Mouse (Mus musculus): Measurements from ENCODE around the gene Neurl4. TPM values are rescaled to one million over a fixed set of nuclear protein-coding genes. Genes with fewer than 3 reads are reported as not detected.
"Not testable (repeated sequence)": the region's sequence is repeated elsewhere in the genome, so short reads cannot be mapped to it uniquely, and the experiment has no call there.

The Neurl4 gene
- polyA plus RNA-seq, 1 experiment = 5.1 TPM

DNA sequence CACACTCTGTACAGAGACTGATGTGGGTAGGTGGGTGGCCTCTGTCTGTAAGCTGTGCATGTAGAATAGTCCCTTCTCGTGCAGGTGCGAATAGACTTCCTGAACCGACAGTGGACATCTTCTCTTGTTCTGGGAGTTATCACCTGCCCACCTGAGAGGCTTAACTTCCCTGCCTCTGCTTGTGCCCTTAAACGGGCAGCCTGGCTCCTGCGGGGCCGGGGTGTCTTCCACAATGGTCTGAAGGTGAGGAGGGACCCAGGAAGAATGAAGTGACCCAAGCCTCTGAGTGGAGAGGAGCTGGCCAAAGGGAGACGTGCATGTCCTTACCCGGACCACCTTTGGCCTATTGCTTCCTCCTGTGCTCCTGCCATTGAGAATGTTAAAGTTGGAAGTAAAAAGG is 9.3 kb downstream of the Neurl4 start:
- Histone ChIP-seq H3K9me3 (ENCODE audit: control insufficient read depth, low read length) (no peaks in the 10 kb centered on the region), H3K36me3 (ENCODE audit: control insufficient read depth) (peaks cover 96% of the 10 kb centered on the region), H3K4me3 (replicated peaks) (no peak overlapping the region), H3K4me1 (ENCODE audit: control insufficient read depth) (peaks cover 24% of the 10 kb centered on the region), H3K27me3 (ENCODE audit: control insufficient read depth) (no peaks in the 10 kb centered on the region)
- TF ChIP-seq TAL1 (IDR thresholded peaks at IDR 0.05; ENCODE audit: low read length) = no peak
- no peak for TF ChIP-seq GATA1 (IDR thresholded peaks at IDR 0.05; ENCODE audit: low read length)

DNA sequence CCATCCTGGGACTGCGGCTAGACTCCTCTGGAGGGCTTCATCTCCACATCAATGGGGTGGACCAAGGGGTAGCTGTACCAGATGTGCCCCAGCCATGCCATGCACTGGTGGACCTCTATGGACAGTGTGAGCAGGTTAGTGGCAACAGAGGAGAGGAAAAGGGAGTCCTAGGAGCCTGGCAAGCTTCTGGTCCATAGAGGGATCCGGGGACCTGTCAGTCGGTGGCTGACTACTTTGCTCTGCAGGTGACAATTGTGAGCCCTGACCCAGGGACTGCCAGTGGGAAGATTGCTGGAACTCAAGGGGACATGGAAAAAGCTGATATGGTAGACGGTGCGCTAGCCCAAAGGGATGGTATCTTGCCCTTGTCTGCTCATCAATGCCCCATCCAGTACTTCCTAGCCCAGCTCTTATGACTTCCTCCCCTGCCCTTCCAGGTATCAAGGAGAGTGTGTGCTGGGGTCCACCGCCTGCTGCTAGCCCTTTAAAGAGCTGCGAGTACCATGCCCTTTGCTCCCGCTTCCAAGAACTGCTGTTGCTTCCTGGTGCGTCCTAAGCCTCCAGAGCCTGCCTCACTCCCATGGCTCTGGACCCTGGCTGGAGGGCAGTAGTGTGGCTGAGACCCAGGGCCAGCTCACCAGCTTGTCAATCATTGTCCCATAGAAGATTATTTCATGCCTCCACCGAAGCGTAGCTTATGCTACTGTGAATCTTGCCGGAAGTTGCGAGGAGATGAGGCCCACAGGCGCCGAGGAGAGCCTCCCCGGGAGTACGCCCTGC is 10.1 kb downstream of the Neurl4 start:
- H3K36me3 ChIP-seq (ENCODE audit: control insufficient read depth) = peaks cover 96% of the 10 kb centered on the region
- H3K9me3 ChIP-seq (ENCODE audit: control insufficient read depth, low read length) = no peaks in the 10 kb centered on the region
- no peaks in the 10 kb centered on the region for H3K27me3 ChIP-seq (ENCODE audit: control insufficient read depth)
- no peak overlapping the region for H3K4me3 ChIP-seq (replicated peaks)
- TF ChIP-seq GATA1 (IDR thresholded peaks at IDR 0.05; ENCODE audit: low read length) = no peak
- no peak for TF ChIP-seq TAL1 (IDR thresholded peaks at IDR 0.05; ENCODE audit: low read length)
- peaks cover 32% of the 10 kb centered on the region for H3K4me1 ChIP-seq (ENCODE audit: control insufficient read depth)

DNA sequence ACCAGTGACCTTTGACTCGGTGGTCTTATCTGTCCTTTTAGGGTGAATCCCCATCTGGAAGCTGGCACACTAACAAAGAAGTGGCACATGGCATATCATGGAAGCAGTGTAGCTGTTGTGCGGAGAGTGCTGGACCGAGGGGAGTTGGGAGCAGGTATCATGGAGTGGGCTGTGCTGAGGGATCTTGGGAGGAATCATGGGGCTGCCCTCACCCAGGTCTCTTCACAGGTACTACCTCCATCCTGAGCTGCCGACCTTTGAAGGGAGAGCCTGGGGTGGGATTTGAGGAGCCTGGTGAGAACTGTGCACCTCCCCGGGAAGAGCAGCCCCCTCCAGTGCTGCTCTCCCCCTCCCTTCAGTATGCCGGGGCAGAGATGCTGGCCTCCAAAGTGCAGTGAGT is 10.8 kb downstream of the Neurl4 start:
- H3K27me3 ChIP-seq (ENCODE audit: control insufficient read depth) = no peaks in the 10 kb centered on the region
- TF ChIP-seq TAL1 (IDR thresholded peaks at IDR 0.05; ENCODE audit: low read length) (no peak), GATA1 (IDR thresholded peaks at IDR 0.05; ENCODE audit: low read length) (no peak)
- no peak overlapping the region for H3K4me3 ChIP-seq (replicated peaks)
- peaks cover 40% of the 10 kb centered on the region for H3K4me1 ChIP-seq (ENCODE audit: control insufficient read depth)
- H3K9me3 ChIP-seq (ENCODE audit: control insufficient read depth, low read length) = no peaks in the 10 kb centered on the region
- H3K36me3 ChIP-seq (ENCODE audit: control insufficient read depth) = peaks cover 96% of the 10 kb centered on the region

DNA sequence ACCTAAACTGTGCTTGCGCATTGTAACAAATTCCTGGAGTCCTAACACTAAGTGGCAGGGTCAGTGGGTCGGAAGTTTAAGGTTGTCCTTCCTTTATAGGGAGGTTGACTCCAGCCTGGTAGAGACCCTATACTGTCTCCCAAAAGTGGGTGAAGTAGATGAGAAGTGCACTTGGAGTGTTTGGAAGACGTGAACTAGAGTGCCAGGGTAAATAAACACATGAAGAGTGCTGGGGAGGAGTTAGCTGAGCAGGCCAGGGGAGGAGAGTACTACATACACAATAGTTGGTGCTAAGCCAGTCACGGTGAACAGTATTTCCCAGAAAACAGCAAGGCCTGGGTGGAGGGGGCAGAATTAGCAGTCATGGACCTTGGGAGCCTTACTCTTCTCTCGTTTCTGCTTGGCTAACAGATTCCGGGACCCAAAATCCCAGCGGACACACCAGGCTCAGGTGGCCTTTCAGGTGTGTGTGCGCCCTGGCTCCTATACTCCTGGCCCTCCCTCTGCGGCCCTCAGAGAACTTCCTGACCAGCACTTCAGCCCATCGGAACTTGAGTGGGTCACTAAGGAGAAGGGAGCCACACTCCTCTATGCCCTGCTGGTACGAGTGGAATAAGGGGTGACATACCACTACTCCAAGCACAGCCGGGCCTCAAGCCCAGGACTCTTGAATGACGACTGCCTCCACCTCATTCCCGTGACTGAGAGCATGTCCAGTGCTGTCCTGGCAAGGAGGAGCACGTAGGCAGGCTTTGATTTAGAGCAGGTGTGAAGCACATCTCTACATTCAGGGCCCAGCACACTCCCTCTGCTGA is 12.1 kb downstream of the Neurl4 start:
- peak overlapping the region; percentile 81 for H3K4me3 ChIP-seq (replicated peaks)
- no peaks in the 10 kb centered on the region for H3K9me3 ChIP-seq (ENCODE audit: control insufficient read depth, low read length)
- H3K27me3 ChIP-seq (ENCODE audit: control insufficient read depth) = no peaks in the 10 kb centered on the region
- TF ChIP-seq GATA1 (IDR thresholded peaks at IDR 0.05; ENCODE audit: low read length) = no peak
- TF ChIP-seq TAL1 (IDR thresholded peaks at IDR 0.05; ENCODE audit: low read length) = no peak
- H3K36me3 ChIP-seq (ENCODE audit: control insufficient read depth) = peaks cover 96% of the 10 kb centered on the region
- peaks cover 52% of the 10 kb centered on the region for H3K4me1 ChIP-seq (ENCODE audit: control insufficient read depth)

DNA sequence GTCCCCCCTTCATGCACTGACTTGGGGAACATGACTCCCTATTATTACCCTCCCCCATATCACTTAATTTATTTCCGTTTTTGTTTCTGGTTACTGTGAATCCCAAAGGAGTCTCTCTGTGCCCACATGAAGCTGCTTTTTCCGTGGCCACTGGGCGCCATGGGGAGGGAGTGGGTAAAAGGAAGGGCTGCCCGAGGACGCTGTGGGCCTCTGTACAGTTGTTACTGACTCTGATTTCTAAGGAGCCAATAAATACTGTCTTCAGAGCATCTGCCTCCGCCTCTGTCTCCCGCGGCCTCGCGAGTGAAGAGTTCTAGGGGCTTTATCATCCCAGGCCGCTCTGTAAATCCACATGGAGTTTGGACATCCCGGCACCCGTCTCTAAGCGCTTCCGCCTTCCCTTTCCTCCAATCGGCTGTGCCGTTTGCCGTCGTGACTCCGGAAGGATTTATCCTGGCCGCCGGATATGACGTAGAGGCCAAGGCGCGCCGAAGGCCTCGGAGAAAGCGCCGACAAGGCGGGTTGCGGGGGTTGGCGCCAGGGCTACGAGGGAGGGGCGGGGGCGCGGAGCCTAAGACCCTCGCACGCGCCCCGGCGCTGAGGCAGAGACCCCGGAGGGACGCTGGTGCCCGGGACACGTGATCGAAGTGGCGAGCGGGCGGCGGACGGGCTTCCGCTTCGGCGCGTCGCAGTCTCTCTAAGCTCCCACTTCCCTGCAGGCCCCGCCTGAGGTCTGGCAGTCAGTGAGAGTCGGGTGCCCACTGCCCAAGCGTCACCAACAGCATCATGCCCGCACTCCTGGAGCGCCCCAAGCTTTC is 12.9 kb downstream of the Neurl4 start, which contains the start of gene Gps2:
Gene Gps2, plus strand, starts transcription at position 335 of the 818 bp plus-strand sequence.
- no peak for TF ChIP-seq TAL1 (IDR thresholded peaks at IDR 0.05; ENCODE audit: low read length)
- TF ChIP-seq GATA1 (IDR thresholded peaks at IDR 0.05; ENCODE audit: low read length) = no peak
- no peaks in the 10 kb centered on the region for H3K9me3 ChIP-seq (ENCODE audit: control insufficient read depth, low read length)
- peaks cover 96% of the 10 kb centered on the region for H3K36me3 ChIP-seq (ENCODE audit: control insufficient read depth)
- peaks cover 60% of the 10 kb centered on the region for H3K4me1 ChIP-seq (ENCODE audit: control insufficient read depth)
- no peaks in the 10 kb centered on the region for H3K27me3 ChIP-seq (ENCODE audit: control insufficient read depth)
- peak within 1 kb of the TSS; percentile 81 for H3K4me3 ChIP-seq (replicated peaks)

DNA sequence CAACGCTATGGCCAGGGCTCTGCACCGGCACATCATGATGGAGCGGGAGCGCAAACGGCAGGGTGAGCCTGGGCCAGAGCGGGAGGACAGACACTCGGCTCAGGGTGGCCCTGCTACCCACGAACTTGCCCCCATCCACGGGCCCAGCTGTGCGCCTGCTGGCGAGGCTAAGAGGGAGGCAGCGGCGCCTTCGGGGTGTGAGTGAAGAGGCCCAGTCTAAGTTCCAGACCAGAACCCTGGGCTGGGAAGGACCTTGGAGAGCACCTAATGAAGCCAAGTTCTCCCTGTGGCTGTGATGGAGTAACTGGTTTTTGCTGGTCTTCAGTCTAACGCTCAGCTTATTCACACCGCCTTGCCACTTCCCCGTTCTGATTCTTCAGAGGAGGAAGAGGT is 13.5 kb downstream of the Neurl4 start:
- TF ChIP-seq GATA1 (IDR thresholded peaks at IDR 0.05; ENCODE audit: low read length) (no peak), TAL1 (IDR thresholded peaks at IDR 0.05; ENCODE audit: low read length) (no peak)
- Histone ChIP-seq H3K4me1 (ENCODE audit: control insufficient read depth) (peaks cover 66% of the 10 kb centered on the region), H3K27me3 (ENCODE audit: control insufficient read depth) (no peaks in the 10 kb centered on the region)

DNA sequence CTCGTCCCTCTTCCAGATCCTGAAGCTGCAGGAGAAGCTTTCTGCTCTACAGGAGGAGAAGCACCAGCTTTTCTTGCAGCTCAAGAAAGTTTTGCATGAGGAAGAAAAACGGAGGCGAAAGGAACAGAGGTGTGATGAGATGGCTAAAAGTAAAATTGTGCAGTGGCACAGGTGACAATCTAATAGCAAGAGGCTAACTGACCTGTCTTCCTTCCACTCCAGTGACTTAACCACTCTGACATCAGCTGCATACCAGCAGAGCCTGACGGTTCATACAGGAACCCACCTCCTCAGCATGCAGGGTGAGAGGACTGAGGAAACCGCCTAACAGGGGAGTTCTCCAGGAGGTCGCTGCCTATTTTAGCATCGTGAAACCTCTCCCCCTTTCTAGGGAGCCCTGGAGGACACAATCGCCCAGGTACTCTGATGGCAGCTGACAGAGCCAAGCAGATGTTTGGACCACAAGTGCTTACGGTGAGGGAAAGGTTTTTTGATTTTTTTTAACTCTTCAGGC is 14.1 kb downstream of the Neurl4 start:
- peaks cover 71% of the 10 kb centered on the region for H3K4me1 ChIP-seq (ENCODE audit: control insufficient read depth)
- no peaks in the 10 kb centered on the region for H3K9me3 ChIP-seq (ENCODE audit: control insufficient read depth, low read length)
- H3K36me3 ChIP-seq (ENCODE audit: control insufficient read depth) = peaks cover 94% of the 10 kb centered on the region
- no peaks in the 10 kb centered on the region for H3K27me3 ChIP-seq (ENCODE audit: control insufficient read depth)
- peak overlapping the region; percentile 81 for H3K4me3 ChIP-seq (replicated peaks)
- no peak for TF ChIP-seq TAL1 (IDR thresholded peaks at IDR 0.05; ENCODE audit: low read length)
- no peak for TF ChIP-seq GATA1 (IDR thresholded peaks at IDR 0.05; ENCODE audit: low read length)

More for the DNA sequence above, 13.5 kb downstream of the Neurl4 start:
- H3K9me3 ChIP-seq (ENCODE audit: control insufficient read depth, low read length) = no peaks in the 10 kb centered on the region
- peak overlapping the region; percentile 81 for H3K4me3 ChIP-seq (replicated peaks)
- H3K36me3 ChIP-seq (ENCODE audit: control insufficient read depth) = peaks cover 96% of the 10 kb centered on the region

DNA sequence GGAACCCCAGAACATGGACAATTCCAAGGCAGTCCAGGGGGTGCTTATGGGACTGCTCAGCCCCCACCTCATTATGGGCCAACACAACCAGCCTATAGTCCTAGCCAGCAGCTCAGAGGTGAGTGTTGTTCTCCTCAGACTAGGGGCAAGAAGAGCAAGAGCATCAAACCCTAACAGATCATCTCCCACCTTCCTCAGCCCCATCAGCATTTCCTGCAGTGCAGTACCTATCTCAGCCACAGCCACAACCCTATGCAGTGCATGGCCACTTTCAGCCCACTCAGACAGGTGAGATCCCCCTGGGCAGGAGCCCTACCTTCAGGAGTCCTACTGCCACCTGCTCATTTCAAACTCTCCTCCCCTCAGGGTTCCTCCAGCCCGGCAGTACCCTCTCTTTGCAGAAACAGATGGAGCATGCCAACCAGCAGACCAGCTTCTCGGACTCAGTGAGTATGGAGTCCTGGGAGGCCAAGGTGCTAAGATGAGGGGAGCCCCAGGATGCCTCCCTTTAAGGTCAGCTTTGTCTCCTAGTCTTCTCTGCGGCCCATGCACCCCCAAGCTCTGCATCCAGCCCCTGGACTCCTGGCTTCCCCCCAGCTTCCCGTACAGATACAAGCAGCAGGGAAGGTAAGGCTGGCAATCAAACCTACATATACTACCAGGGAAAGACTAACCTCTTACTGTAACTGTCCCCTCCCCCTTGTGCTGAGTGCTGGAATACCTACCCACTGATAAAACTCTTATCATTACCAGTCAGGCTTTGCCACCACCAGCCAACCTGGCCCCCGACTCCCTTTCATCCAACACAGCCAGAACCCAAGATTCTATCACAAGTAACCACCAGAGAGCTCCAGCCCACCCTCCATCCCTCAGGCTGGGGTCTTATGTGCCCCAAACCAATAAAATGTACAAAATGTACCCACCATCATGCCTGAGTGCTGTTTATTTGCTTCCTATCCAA is 15.1 kb downstream of the Neurl4 start:
- Histone ChIP-seq H3K4me3 (replicated peaks) (peak overlapping the region; percentile 81), H3K36me3 (ENCODE audit: control insufficient read depth) (peaks cover 87% of the 10 kb centered on the region), H3K4me1 (ENCODE audit: control insufficient read depth) (peaks cover 76% of the 10 kb centered on the region), H3K27me3 (ENCODE audit: control insufficient read depth) (no peaks in the 10 kb centered on the region), H3K9me3 (ENCODE audit: control insufficient read depth, low read length) (no peaks in the 10 kb centered on the region)
- peak; percentile 92 for TF ChIP-seq TAL1 (IDR thresholded peaks at IDR 0.05; ENCODE audit: low read length)
- TF ChIP-seq GATA1 (IDR thresholded peaks at IDR 0.05; ENCODE audit: low read length) = peak; percentile 92

DNA sequence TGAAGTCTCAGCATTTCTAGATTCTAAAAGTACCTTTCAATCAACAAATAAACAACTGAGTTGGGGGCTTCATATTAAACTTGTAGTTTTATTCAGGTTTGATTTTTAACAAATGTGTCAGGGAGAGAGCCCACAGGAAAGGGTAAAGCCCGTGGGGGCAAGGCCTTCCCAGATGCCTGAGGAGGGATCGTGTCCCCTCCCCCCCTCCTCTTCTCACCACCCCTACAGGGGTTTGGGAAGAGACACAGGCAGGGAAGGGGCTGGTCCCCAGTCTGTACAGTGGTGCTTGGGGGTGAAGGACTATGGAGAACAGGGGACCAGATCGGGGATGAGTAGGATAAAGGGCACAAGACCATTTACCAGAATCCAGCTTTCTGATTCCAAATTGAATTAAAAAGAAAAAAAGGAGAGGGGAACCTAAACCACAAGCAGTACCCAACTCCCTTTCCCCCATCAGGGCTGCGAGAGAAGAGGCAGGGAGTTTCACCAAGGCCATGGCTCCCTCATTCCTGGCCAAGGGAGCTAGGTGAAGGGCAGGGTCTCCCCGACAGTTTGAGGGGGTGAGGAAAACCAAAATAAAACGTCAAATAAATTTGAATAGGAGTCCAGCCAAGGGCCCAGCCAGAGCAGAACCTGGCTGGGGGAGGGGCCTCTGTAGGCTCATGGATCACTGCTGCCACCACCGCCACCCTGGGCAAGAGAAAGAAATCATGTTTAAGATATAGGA is 15.9 kb downstream of the Neurl4 start:
- not testable (repeated sequence) for H3K9me3 ChIP-seq (ENCODE audit: control insufficient read depth, low read length); H3K27me3 ChIP-seq (ENCODE audit: control insufficient read depth)
- peak overlapping the region; percentile 81 for H3K4me3 ChIP-seq (replicated peaks)
- H3K36me3 ChIP-seq (ENCODE audit: control insufficient read depth) = peaks cover 78% of the 10 kb centered on the region
- peaks cover 81% of the 10 kb centered on the region for H3K4me1 ChIP-seq (ENCODE audit: control insufficient read depth)
